Mouse (Mus musculus) hindbrain, postnatal 0 days (tissue): ENCODE measurements around the gene Coil. TPM values are rescaled to one million over a fixed set of nuclear protein-coding genes. Genes with fewer than 3 reads are reported as not detected.
"Not testable (repeated sequence)": the region's sequence is repeated elsewhere in the genome, so short reads cannot be mapped to it uniquely, and the experiment has no call there.

Source experiments
- ATAC-seq: fragments of 200-750 bp; cut with Nextera tagmentation; 2 replicates; pipeline ENCODE4 v1.8.0; 2017; ENCODE audit warnings: mild to moderate bottlenecking, moderate TSS enrichment, moderate library complexity
- DNase-seq: peaks from one replicate; pipeline ENCODE4 v3.0.0-alpha.2; 2015; ENCODE audit warnings: low spot score
- H3K27ac ChIP-seq: fragments of 300-500 bp; sonication (generic); 2 replicates; pipeline ENCODE4 v1.5.1; 2014; ENCODE audit warnings: mild to moderate bottlenecking
- H3K27me3 ChIP-seq: fragments of 300-500 bp; sonication (generic); 2 replicates; pipeline ENCODE4 v1.6.1; 2014; ENCODE audit warnings: low read length, mixed read lengths; ENCODE audit not compliant: insufficient read depth
- H3K36me3 ChIP-seq: fragments of 300-500 bp; sonication (generic); 2 replicates; pipeline ENCODE4 v1.6.1; 2014; ENCODE audit warnings: low read length, mixed read lengths; ENCODE audit not compliant: insufficient read depth
- H3K4me1 ChIP-seq: fragments of 300-500 bp; sonication (generic); 2 replicates; pipeline ENCODE4 v1.6.1; 2014; ENCODE audit warnings: antibody characterized with exemption, low read length, mixed read lengths; ENCODE audit not compliant: insufficient read depth
- H3K4me2 ChIP-seq: fragments of 300-500 bp; sonication (generic); 2 replicates; pipeline ENCODE4 v1.6.1; 2014; ENCODE audit warnings: low read depth, mild to moderate bottlenecking, low read length, moderate library complexity, mixed read lengths
- H3K4me3 ChIP-seq: fragments of 300-500 bp; sonication (generic); 2 replicates; pipeline ENCODE4 v1.5.1; 2014; ENCODE audit warnings: low read length
- H3K9ac ChIP-seq: fragments of 300-500 bp; sonication (generic); replicated peaks from 2 replicates; pipeline ENCODE4 v1.6.1; 2014; ENCODE audit warnings: mild to moderate bottlenecking, low read length, moderate library complexity, mixed read lengths
- H3K9me3 ChIP-seq: fragments of 300-500 bp; sonication (generic); 2 replicates; pipeline ENCODE4 v1.6.1; 2016; ENCODE audit warnings: low read length, mixed read lengths
- CTCF ChIP-seq: IDR thresholded peaks from 2 replicates; pipeline ENCODE4 v1.5.1; 2016; ENCODE audit warnings: antibody characterized with exemption, control low read depth, low read depth
- WGBS: fragments of 180-500 bp; shearing (Covaris S2); extraction: QIAGEN DNeasy Blood & Tissue Kit; methylation state at CpG from one replicate; pipeline ENCODE4 v1.1.7; 2014; 5-methylcytosine and 5-hydroxymethylcytosine counted together
- polyA plus RNA-seq: library from polyadenylated mRNA; unstranded; fragments of >200 nt; fragmentation: Nextera tagmentation; extraction: Ambion mirVana; gene quantifications from 2 replicates; pipeline ENCODE4 v1.2.1, GENCODE M21; 2015
- total RNA-seq: library from RNA; depleted of rRNA; stranded (reverse); fragments of >200 nt; gene quantifications from 2 replicates; pipeline ENCODE4 v1.2.3, GENCODE M21; 2014; rRNA removed

The Coil gene
- total and polyA plus RNA-seq, 2 experiments from 2014 or later, result 24.7 to 29.0 TPM

GRCm38 (mm10) chr11:89028871-89029405, 58.9 kb downstream of the Coil start:
- TF ChIP-seq CTCF, result no peak
- DNase-seq (no peak), ATAC-seq (no peak)
- 0 out of 2 replicates have a peak, but pooled peaks cover 7% of the 10 kb centered on the region for H3K4me1 ChIP-seq
- H3K36me3 ChIP-seq, result no peaks in the 10 kb centered on the region
- WGBS, result 61% methylated on average over 10 of the region's 10 CpGs
- no peak overlapping the region for H3K4me2 ChIP-seq
- no peaks in the 10 kb centered on the region for H3K9me3 ChIP-seq
- H3K27ac ChIP-seq, result no peak overlapping the region
- no peak overlapping the region for H3K4me3 ChIP-seq
- no peak overlapping the region for H3K9ac ChIP-seq
- H3K27me3 ChIP-seq, result no peaks in the 10 kb centered on the region

- DNase-seq (no peak), ATAC-seq (no peak)
- TF ChIP-seq CTCF, result no peak
- Histone ChIP-seq H3K9me3 (no peaks in the 10 kb centered on the region), H3K4me1 (no peaks in the 10 kb centered on the region), H3K4me2 (no peak overlapping the region), H3K36me3 (no peaks in the 10 kb centered on the region), H3K9ac (no peak overlapping the region), H3K27ac (no peak overlapping the region), H3K4me3 (no peak overlapping the region), H3K27me3 (no peaks in the 10 kb centered on the region)
- WGBS, result 68% methylated on average over 6 of the region's 6 CpGs
Measured at GRCm38 (mm10) chr11:89030552-89030951, 60.5 kb downstream of the Coil start.

- ATAC-seq, result no peak
- no peak for TF ChIP-seq CTCF
- 80% methylated on average over 1 of the region's 1 CpGs for WGBS
Measured at GRCm38 (mm10) chr11:89031189-89031588, 61.1 kb downstream of the Coil start.

GRCm38 (mm10) chr11:89034592-89034991, 64.5 kb downstream of the Coil start:
- TF ChIP-seq CTCF, result peak; percentile 10; the same call in 1 of the 2 replicates
- H3K36me3 ChIP-seq, result peaks cover 7% of the 10 kb centered on the region
- no peak overlapping the region for H3K4me2 ChIP-seq
- no peak overlapping the region for H3K4me3 ChIP-seq
- H3K27me3 ChIP-seq, result no peaks in the 10 kb centered on the region
- no peaks in the 10 kb centered on the region for H3K4me1 ChIP-seq
- DNase-seq, result no peak
- H3K27ac ChIP-seq, result no peak overlapping the region
- no peaks in the 10 kb centered on the region for H3K9me3 ChIP-seq
- no peak for ATAC-seq
- no peak overlapping the region for H3K9ac ChIP-seq

More at GRCm38 (mm10) chr11:89031189-89031588, 61.1 kb downstream of the Coil start:
- no peaks in the 10 kb centered on the region for H3K4me1 ChIP-seq
- no peaks in the 10 kb centered on the region for H3K27me3 ChIP-seq
- no peak for DNase-seq
- no peak overlapping the region for H3K4me2 ChIP-seq
- H3K27ac ChIP-seq, result no peak overlapping the region
- H3K36me3 ChIP-seq, result no peaks in the 10 kb centered on the region
- H3K4me3 ChIP-seq, result no peak overlapping the region
- H3K9me3 ChIP-seq, result no peaks in the 10 kb centered on the region
- no peak overlapping the region for H3K9ac ChIP-seq

- H3K4me2 ChIP-seq, result no peak overlapping the region
- no peak for TF ChIP-seq CTCF
- no peak overlapping the region for H3K27ac ChIP-seq
- H3K36me3 ChIP-seq, result peaks cover 17% of the 10 kb centered on the region
- 81% methylated on average over 3 of the region's 3 CpGs for WGBS
- no peaks in the 10 kb centered on the region for H3K27me3 ChIP-seq
- no peaks in the 10 kb centered on the region for H3K9me3 ChIP-seq
- H3K4me1 ChIP-seq, result no peaks in the 10 kb centered on the region
- H3K4me3 ChIP-seq, result no peak overlapping the region
- H3K9ac ChIP-seq, result no peak overlapping the region
- DNase-seq (no peak), ATAC-seq (no peak)
Measured at GRCm38 (mm10) chr11:89035552-89035951, 65.5 kb downstream of the Coil start.

- no peak for DNase-seq
- Histone ChIP-seq H3K27me3 (no peaks in the 10 kb centered on the region), H3K4me2 (no peak overlapping the region), H3K9ac (no peak overlapping the region), H3K27ac (no peak overlapping the region), H3K36me3 (peaks cover 33% of the 10 kb centered on the region), H3K9me3 (no peaks in the 10 kb centered on the region), H3K4me1 (no peaks in the 10 kb centered on the region), H3K4me3 (no peak overlapping the region)
- ATAC-seq, result no peak
- no peak for TF ChIP-seq CTCF
- WGBS, result 83% methylated on average over 6 of the region's 6 CpGs
Measured at GRCm38 (mm10) chr11:89038496-89038895, 68.4 kb downstream of the Coil start.

- H3K27ac ChIP-seq, result no peak overlapping the region
- H3K4me1 ChIP-seq, result no peaks in the 10 kb centered on the region
- H3K36me3 ChIP-seq, result peaks cover 35% of the 10 kb centered on the region
- H3K27me3 ChIP-seq, result no peaks in the 10 kb centered on the region
- H3K9me3 ChIP-seq, result no peaks in the 10 kb centered on the region
- DNase-seq (peak; percentile 65), ATAC-seq (no peak)
- no peak overlapping the region for H3K4me2 ChIP-seq
- WGBS, result 14% methylated on average over 3 of the region's 3 CpGs
- H3K9ac ChIP-seq, result no peak overlapping the region
- no peak overlapping the region for H3K4me3 ChIP-seq
- peak; percentile 84 for TF ChIP-seq CTCF
Measured at GRCm38 (mm10) chr11:89039325-89039724, 69.3 kb downstream of the Coil start.

- not testable (repeated sequence) for H3K27ac ChIP-seq, ATAC-seq, H3K4me2 ChIP-seq, DNase-seq, H3K9me3 ChIP-seq, H3K4me3 ChIP-seq, H3K4me1 ChIP-seq, H3K27me3 ChIP-seq, H3K9ac ChIP-seq
- peaks cover 43% of the 10 kb centered on the region for H3K36me3 ChIP-seq
- WGBS, result 93% methylated on average over 6 of the region's 7 CpGs
Measured at GRCm38 (mm10) chr11:89041073-89041472, 71.0 kb downstream of the Coil start.

Other genes with a start within 250 kb of the Coil start
- 38.7 and 51.5 TPM in 2 replicates for gene Akap1, start 105.7 kb upstream of the Coil start, total RNA-seq
- 19.5 and 20.8 TPM in 2 replicates for gene Akap1, start 105.7 kb upstream of the Coil start, polyA plus RNA-seq
- 21.3 and 26.0 TPM in 2 replicates for gene Scpep1, start 14.8 kb upstream of the Coil start, total RNA-seq
- 32.4 and 33.3 TPM in 2 replicates for gene Scpep1, start 14.8 kb upstream of the Coil start, polyA plus RNA-seq
- gene Elobl, start 3.3 kb upstream of the Coil start, total RNA-seq, result not detected in 2 replicates
- gene Elobl, start 3.3 kb upstream of the Coil start, polyA plus RNA-seq, result not detected in 2 replicates
- 0.97 and 4.6 TPM in 2 replicates for gene Trim25, start 29.1 kb downstream of the Coil start, total RNA-seq
- gene Trim25, start 29.1 kb downstream of the Coil start, polyA plus RNA-seq, result 5.3 and 6.2 TPM in 2 replicates
- gene Dgke, start 96.6 kb downstream of the Coil start, total RNA-seq, result 32.6 and 33.5 TPM in 2 replicates
- 14.6 and 14.7 TPM in 2 replicates for gene Dgke, start 96.6 kb downstream of the Coil start, polyA plus RNA-seq
- gene Gm525, start 103.6 kb downstream of the Coil start, total RNA-seq, result not detected in 2 replicates
- 0.48 and 0.63 TPM in 2 replicates for gene Gm525, start 103.6 kb downstream of the Coil start, polyA plus RNA-seq